Mouse (Mus musculus) C2C12 (cell line): ENCODE data around the gene Col6a1.

Experiments used
- CEBPB ChIP-seq: IDR thresholded peaks from one replicate; pipeline ENCODE4 v1.6.1; 2011; ENCODE audit warnings: low read depth, mild to moderate bottlenecking, control low read depth, moderate library complexity
- CTCF ChIP-seq: IDR thresholded peaks from one replicate; pipeline ENCODE4 v1.5.1; 2011; ENCODE audit not compliant: control insufficient read depth, insufficient read depth, insufficient read length
- MAX ChIP-seq: IDR thresholded peaks from one replicate; pipeline ENCODE4 v1.6.1; 2011; ENCODE audit warnings: mild to moderate bottlenecking, control low read depth
- MYOG ChIP-seq: IDR thresholded peaks from one replicate; pipeline ENCODE4 v1.6.1; 2011; ENCODE audit not compliant: control insufficient read depth, insufficient read length; ENCODE audit errors: extremely low read depth
- USF1 ChIP-seq: IDR thresholded peaks from one replicate; pipeline ENCODE4 v1.6.1; 2011; ENCODE audit warnings: low read depth, mild to moderate bottlenecking, control low read depth, moderate library complexity

- no peak for TF ChIP-seq CTCF
- no peak for TF ChIP-seq MAX
- TF ChIP-seq MYOG: no peak
- TF ChIP-seq CEBPB: no peak
- TF ChIP-seq USF1: no peak
These were observed 1.7 kb downstream of the Col6a1 start for GRCm38 (mm10) chr10:76724231-76724736.
